Mouse (Mus musculus) adrenal gland, adult (tissue): ENCODE measurements around the gene Gzmd.

ENCODE experiments used
- DNase-seq, 2 experiments: peaks; one replicate each; pipeline ENCODE4 v3.0.0; 2022 to 2023; ENCODE audit warnings: low spot score in 1 of 2; ENCODE audit not compliant: inconsistent age in 2 of 2

Gzmd gene

GRCm38 (mm10) chr14:56085167-56085566, 47.2 kb downstream of the Gzmd start, which contains the start of gene Mcpt8:
Gene Mcpt8 (minus strand): TSS chr14:56085273.
- no peak for DNase-seq

GRCm38 (mm10) chr14:56082016-56082415, 50.4 kb downstream of the Gzmd start:
- no peak for DNase-seq
